Mouse (Mus musculus) liver, embryonic 14.5 days (tissue): Measurements from ENCODE around the gene Tmem106c. TPM values are rescaled to one million over a fixed set of nuclear protein-coding genes. Genes with fewer than 3 reads are reported as not detected.

Source experiments
- ATAC-seq: fragments of 200-750 bp; cut with Nextera tagmentation; 2 replicates; pipeline ENCODE4 v1.8.0; 2017; ENCODE audit warnings: moderate number of reproducible peaks, mild to moderate bottlenecking, moderate library complexity; ENCODE audit not compliant: insufficient read depth
- DNase-seq, 3 experiments: peaks; one replicate each; pipeline ENCODE4 v3.0.0-alpha.2; 2012 to 2013; ENCODE audit warnings: low read depth in 3 of 3, low spot score in 3 of 3
- H3K27ac ChIP-seq: fragments of 300-500 bp; sonication (generic); 2 replicates; pipeline ENCODE4 v1.5.1; 2014; ENCODE audit warnings: moderate library complexity, mild to moderate bottlenecking, control low read depth, inconsistent platforms
- H3K27me3 ChIP-seq: fragments of 300-500 bp; sonication (generic); 2 replicates; pipeline ENCODE4 v1.6.1; 2014; ENCODE audit warnings: mild to moderate bottlenecking, low read length, moderate library complexity; ENCODE audit not compliant: control insufficient read depth, insufficient read depth
- H3K36me3 ChIP-seq: fragments of 300-500 bp; sonication (generic); replicated peaks from 2 replicates; pipeline ENCODE4 v1.6.1; 2014; ENCODE audit warnings: low read depth; ENCODE audit not compliant: control insufficient read depth, insufficient read depth
- H3K4me1 ChIP-seq, 2 experiments: fragments of 200-500 bp in 1 of 2; fragments of 300-500 bp in 1 of 2; sonication (generic) in 1 of 2; replicated peaks; 2 replicates each; pipeline ENCODE4 v1.6.1; 2012 to 2014; ENCODE audit warnings: antibody characterized with exemption in 1 of 2, inconsistent platforms in 1 of 2, low read length in 1 of 2; ENCODE audit not compliant: control insufficient read depth in 2 of 2, insufficient read depth in 2 of 2
- H3K4me2 ChIP-seq: fragments of 300-500 bp; sonication (generic); 2 replicates; pipeline ENCODE4 v1.6.1; 2014; ENCODE audit warnings: low read depth, mild to moderate bottlenecking, control low read depth, moderate library complexity
- H3K4me3 ChIP-seq, 2 experiments: fragments of 200-500 bp in 1 of 2; fragments of 300-500 bp in 1 of 2; sonication (generic) in 1 of 2; 2 replicates each; pipeline ENCODE4 v1.5.1; 2012 to 2014; ENCODE audit warnings: low read depth in 2 of 2, low read length in 2 of 2, mild to moderate bottlenecking in 2 of 2, control low read depth in 1 of 2, inconsistent platforms in 1 of 2, moderate library complexity in 1 of 2; ENCODE audit not compliant: insufficient read depth in 1 of 2
- H3K9ac ChIP-seq: fragments of 300-500 bp; sonication (generic); replicated peaks from 2 replicates; pipeline ENCODE4 v1.6.1; 2014; ENCODE audit warnings: mild to moderate bottlenecking, control low read depth, moderate library complexity
- H3K9me3 ChIP-seq: fragments of 300-500 bp; sonication (generic); 2 replicates; pipeline ENCODE4 v1.6.1; 2016; ENCODE audit warnings: low read length, mixed read lengths; ENCODE audit not compliant: control insufficient read depth
- CTCF ChIP-seq: IDR thresholded peaks from 2 replicates; pipeline ENCODE4 v1.5.1; 2016; ENCODE audit warnings: antibody characterized with exemption, low read depth, control low read depth
- EP300 ChIP-seq: IDR thresholded peaks from 2 replicates; pipeline ENCODE4 v1.6.1; 2016; ENCODE audit warnings: antibody characterized with exemption, low read depth
- WGBS: fragments of 180-500 bp; shearing (Covaris S2); extraction: QIAGEN DNeasy Blood & Tissue Kit; methylation state at CpG from one replicate; pipeline ENCODE4 v1.1.7; 2014; ENCODE audit not compliant: insufficient replicate concordance; 5-methylcytosine and 5-hydroxymethylcytosine counted together
- polyA plus RNA-seq, 2 experiments: library from polyadenylated mRNA; depleted of rRNA in 1 of 2; stranded (reverse) in 1 of 2; unstranded in 1 of 2; fragments of >200 nt; fragmentation: Nextera tagmentation in 1 of 2; extraction: Ambion mirVana in 1 of 2; gene quantifications; 2 replicates each; pipeline versions ENCODE4 v1.2.1 to v1.2.3; 2012 to 2014

Gene Tmem106c
- polyA plus RNA-seq, 2 experiments, result 10.5 to 13.2 TPM

- WGBS, result 71% methylated on average over 8 of the region's 8 CpGs
- H3K4me2 ChIP-seq, result no peak overlapping the region
- no peak overlapping the region for H3K4me3 ChIP-seq
- no peaks in the 10 kb centered on the region for H3K27me3 ChIP-seq
- no peak overlapping the region for H3K27ac ChIP-seq
- TF ChIP-seq CTCF (no peak), EP300 (no peak)
- H3K9ac ChIP-seq, result no peak overlapping the region
- DNase-seq (no peak), ATAC-seq (no peak)
- no peaks in the 10 kb centered on the region for H3K4me1 ChIP-seq
- H3K9me3 ChIP-seq, result no peaks in the 10 kb centered on the region
- no peaks in the 10 kb centered on the region for H3K36me3 ChIP-seq
Measured at GRCm38 (mm10) chr15:97943356-97943755, 20.6 kb upstream of the Tmem106c start.

- no peak overlapping the region for H3K27ac ChIP-seq
- TF ChIP-seq CTCF (no peak), EP300 (no peak)
- no peak for ATAC-seq
Measured at GRCm38 (mm10) chr15:97944919-97945574, 19.0 kb upstream of the Tmem106c start.

GRCm38 (mm10) chr15:97945656-97946315 lies 18.2 kb upstream of the Tmem106c start:
- ATAC-seq (no peak), DNase-seq (no peak)
- H3K9me3 ChIP-seq, result no peaks in the 10 kb centered on the region
- no peak overlapping the region for H3K27ac ChIP-seq
- no peaks in the 10 kb centered on the region for H3K27me3 ChIP-seq
- no peak overlapping the region for H3K4me2 ChIP-seq
- no peak for TF ChIP-seq EP300
- no peak for TF ChIP-seq CTCF
- H3K4me1 ChIP-seq, result no peaks in the 10 kb centered on the region
- WGBS, result 45% methylated on average over 11 of the region's 11 CpGs
- H3K36me3 ChIP-seq, result no peaks in the 10 kb centered on the region
- H3K4me3 ChIP-seq, result no peak overlapping the region
- H3K9ac ChIP-seq, result no peak overlapping the region

More at GRCm38 (mm10) chr15:97944919-97945574, 19.0 kb upstream of the Tmem106c start:
- Histone ChIP-seq H3K36me3 (no peaks in the 10 kb centered on the region), H3K4me2 (no peak overlapping the region), H3K27me3 (no peaks in the 10 kb centered on the region), H3K4me3 (no peak overlapping the region), H3K9ac (no peak overlapping the region), H3K4me1 (no peaks in the 10 kb centered on the region), H3K9me3 (no peaks in the 10 kb centered on the region)
- 57% methylated on average over 11 of the region's 11 CpGs for WGBS
- no peak for DNase-seq

- H3K4me2 ChIP-seq, result no peak overlapping the region
- 52% methylated on average over 7 of the region's 7 CpGs for WGBS
- H3K36me3 ChIP-seq, result no peaks in the 10 kb centered on the region
- no peaks in the 10 kb centered on the region for H3K9me3 ChIP-seq
- H3K27ac ChIP-seq, result no peak overlapping the region
- no peak overlapping the region for H3K4me3 ChIP-seq
- no peak for ATAC-seq
- no peaks in the 10 kb centered on the region for H3K27me3 ChIP-seq
- no peak for DNase-seq
- TF ChIP-seq EP300 (no peak), CTCF (no peak)
- no peak overlapping the region for H3K9ac ChIP-seq
- H3K4me1 ChIP-seq, result no peaks in the 10 kb centered on the region
Measured at GRCm38 (mm10) chr15:97948720-97949119, 15.3 kb upstream of the Tmem106c start.

- ATAC-seq (no peak), DNase-seq (no peak)
- Histone ChIP-seq H3K4me3 (no peak overlapping the region), H3K36me3 (no peaks in the 10 kb centered on the region), H3K4me1 (no peaks in the 10 kb centered on the region), H3K9me3 (no peaks in the 10 kb centered on the region), H3K9ac (no peak overlapping the region), H3K27me3 (no peaks in the 10 kb centered on the region), H3K4me2 (no peak overlapping the region), H3K27ac (no peak overlapping the region)
- TF ChIP-seq CTCF (no peak), EP300 (no peak)
- 19% methylated on average over 3 of the region's 3 CpGs for WGBS
Measured at GRCm38 (mm10) chr15:97949706-97950105, 14.3 kb upstream of the Tmem106c start.
